Mouse (Mus musculus) limb, embryonic 14.5 days (tissue): Measurements from ENCODE around the gene Trio. TPM values are rescaled to one million over a fixed set of nuclear protein-coding genes. Genes with fewer than 3 reads are reported as not detected.

Experiments
- ATAC-seq: fragments of 200-750 bp; cut with Nextera tagmentation; 2 replicates; pipeline ENCODE4 v1.8.0; 2017; ENCODE audit warnings: low read depth, moderate number of reproducible peaks, moderate TSS enrichment; ENCODE audit not compliant: low FRiP score
- DNase-seq: peaks from one replicate; pipeline ENCODE4 v3.0.0-alpha.2; 2015; ENCODE audit warnings: low spot score
- H3K27ac ChIP-seq: fragments of 300-500 bp; sonication (generic); replicated peaks from 2 replicates; pipeline ENCODE4 v1.5.1; 2014; ENCODE audit warnings: low read depth, mild to moderate bottlenecking, low read length, moderate library complexity, mixed read lengths
- H3K27me3 ChIP-seq: fragments of 300-500 bp; sonication (generic); 2 replicates; pipeline ENCODE4 v1.6.1; 2014; ENCODE audit warnings: low read length, mixed read lengths; ENCODE audit not compliant: control insufficient read depth, insufficient read depth
- H3K36me3 ChIP-seq: fragments of 300-500 bp; sonication (generic); 2 replicates; pipeline ENCODE4 v1.6.1; 2014; ENCODE audit warnings: mild to moderate bottlenecking, low read length, moderate library complexity, mixed read lengths; ENCODE audit not compliant: control insufficient read depth, insufficient read depth
- H3K4me1 ChIP-seq: fragments of 300-500 bp; sonication (generic); 2 replicates; pipeline ENCODE4 v1.6.1; 2014; ENCODE audit warnings: antibody characterized with exemption, low read length, mixed read lengths; ENCODE audit not compliant: control insufficient read depth, insufficient read depth
- H3K4me2 ChIP-seq: fragments of 300-500 bp; sonication (generic); replicated peaks from 2 replicates; pipeline ENCODE4 v1.6.1; 2014; ENCODE audit warnings: low read depth, mild to moderate bottlenecking, low read length, moderate library complexity; ENCODE audit not compliant: severe bottlenecking
- H3K4me3 ChIP-seq: fragments of 300-500 bp; sonication (generic); replicated peaks from 2 replicates; pipeline ENCODE4 v1.5.1; 2014; ENCODE audit warnings: low read length
- H3K9ac ChIP-seq: fragments of 300-500 bp; sonication (generic); 2 replicates; pipeline ENCODE4 v1.6.1; 2014; ENCODE audit warnings: mild to moderate bottlenecking, low read depth, low read length, moderate library complexity; ENCODE audit not compliant: severe bottlenecking
- H3K9me3 ChIP-seq: fragments of 300-500 bp; sonication (generic); 2 replicates; pipeline ENCODE4 v1.6.1; 2016; ENCODE audit warnings: low read length; ENCODE audit not compliant: control insufficient read depth
- POLR2A ChIP-seq: fragments of 200-500 bp; IDR thresholded peaks from 2 replicates; pipeline ENCODE4 v1.8.0; 2012; ENCODE audit warnings: inconsistent platforms, mild to moderate bottlenecking, moderate library complexity, borderline replicate concordance; ENCODE audit not compliant: insufficient read depth, insufficient read length; ENCODE audit errors: extremely low read depth
- WGBS: fragments of 180-500 bp; shearing (Covaris S2); extraction: QIAGEN DNeasy Blood & Tissue Kit; methylation state at CpG from one replicate; pipeline ENCODE4 v1.1.7; 2014; 5-methylcytosine and 5-hydroxymethylcytosine counted together
- polyA plus RNA-seq, 2 experiments: library from polyadenylated mRNA; depleted of rRNA in 1 of 2; stranded (reverse) in 1 of 2; unstranded in 1 of 2; fragments of >200 nt; fragmentation: Nextera tagmentation in 1 of 2; extraction: Ambion mirVana in 1 of 2; gene quantifications; 2 replicates each; pipeline versions ENCODE4 v1.2.1 to v1.2.3; 2012 to 2014

The Trio gene
- polyA plus RNA-seq, 2 experiments: 78.7 to 230 TPM

DNA sequence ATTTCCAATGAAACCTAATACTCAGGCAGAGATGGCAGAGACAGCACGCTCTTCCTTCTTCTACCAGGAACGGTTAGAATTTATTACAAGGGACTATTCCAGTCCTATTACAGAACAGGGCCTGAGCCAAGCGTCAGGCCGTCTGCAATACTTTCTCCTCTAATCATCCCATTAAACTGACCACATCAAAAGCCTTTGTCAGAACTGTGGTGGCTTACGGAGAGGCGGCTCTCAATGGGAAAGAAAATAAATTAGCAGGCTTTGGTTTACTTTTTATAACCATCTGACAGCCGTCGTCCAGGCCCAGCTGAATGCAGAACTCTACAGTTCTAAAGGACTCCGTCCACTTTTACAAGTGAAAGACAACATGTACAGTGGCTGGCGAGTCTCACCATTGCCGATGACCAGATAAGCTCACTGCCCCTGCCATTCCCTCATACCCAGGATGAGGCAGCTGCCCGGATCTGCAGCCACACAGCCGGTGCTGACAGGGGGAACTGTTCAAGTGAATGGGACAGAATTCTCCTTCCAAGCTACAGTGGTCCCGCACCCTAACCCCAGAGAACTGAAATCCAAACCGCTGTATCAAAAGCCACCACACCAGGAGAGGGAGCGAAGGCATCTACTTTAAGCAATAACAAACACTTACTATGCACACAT, 121.2 kb downstream of the Trio start:
- H3K4me3 ChIP-seq: no peak overlapping the region
- no peak overlapping the region for H3K9ac ChIP-seq
- H3K36me3 ChIP-seq: peaks cover 42% of the 10 kb centered on the region
- no peak overlapping the region for H3K4me2 ChIP-seq
- WGBS: 48% methylated on average over 16 of the region's 16 CpGs
- DNase-seq (no peak), ATAC-seq (no peak)
- no peaks in the 10 kb centered on the region for H3K27me3 ChIP-seq
- no peaks in the 10 kb centered on the region for H3K9me3 ChIP-seq
- peaks cover 6% of the 10 kb centered on the region for H3K4me1 ChIP-seq
- H3K27ac ChIP-seq: no peak overlapping the region
- TF ChIP-seq POLR2A: no peak

DNA sequence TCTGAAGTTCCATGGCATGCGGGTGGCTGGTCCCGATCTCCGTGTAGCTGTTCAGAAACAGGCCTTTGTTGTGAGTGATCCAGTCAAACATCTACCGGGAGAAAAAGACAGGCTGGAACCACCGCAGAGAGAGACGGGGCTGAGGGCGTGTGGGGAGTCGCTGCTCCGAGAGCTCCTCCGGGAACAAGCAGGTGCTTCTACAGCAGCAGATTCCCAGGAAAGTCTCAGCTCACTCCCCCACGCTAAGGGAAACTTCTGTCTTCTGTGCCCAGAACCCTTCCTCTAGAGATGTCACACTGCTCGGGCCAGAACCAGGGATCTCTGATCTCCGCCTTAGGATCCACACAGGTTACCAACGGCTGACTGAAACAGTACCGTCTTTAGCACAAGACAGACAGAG, 124.4 kb downstream of the Trio start:
- Histone ChIP-seq H3K9me3 (no peaks in the 10 kb centered on the region), H3K36me3 (peaks cover 70% of the 10 kb centered on the region), H3K4me3 (no peak overlapping the region), H3K27me3 (no peaks in the 10 kb centered on the region), H3K4me1 (no peaks in the 10 kb centered on the region; the same call in 1 of the 2 replicates), H3K4me2 (no peak overlapping the region), H3K27ac (no peak overlapping the region), H3K9ac (no peak overlapping the region)
- no peak for TF ChIP-seq POLR2A
- ATAC-seq: no peak
- 94% methylated on average over 15 of the region's 15 CpGs for WGBS
- DNase-seq: no peak

DNA sequence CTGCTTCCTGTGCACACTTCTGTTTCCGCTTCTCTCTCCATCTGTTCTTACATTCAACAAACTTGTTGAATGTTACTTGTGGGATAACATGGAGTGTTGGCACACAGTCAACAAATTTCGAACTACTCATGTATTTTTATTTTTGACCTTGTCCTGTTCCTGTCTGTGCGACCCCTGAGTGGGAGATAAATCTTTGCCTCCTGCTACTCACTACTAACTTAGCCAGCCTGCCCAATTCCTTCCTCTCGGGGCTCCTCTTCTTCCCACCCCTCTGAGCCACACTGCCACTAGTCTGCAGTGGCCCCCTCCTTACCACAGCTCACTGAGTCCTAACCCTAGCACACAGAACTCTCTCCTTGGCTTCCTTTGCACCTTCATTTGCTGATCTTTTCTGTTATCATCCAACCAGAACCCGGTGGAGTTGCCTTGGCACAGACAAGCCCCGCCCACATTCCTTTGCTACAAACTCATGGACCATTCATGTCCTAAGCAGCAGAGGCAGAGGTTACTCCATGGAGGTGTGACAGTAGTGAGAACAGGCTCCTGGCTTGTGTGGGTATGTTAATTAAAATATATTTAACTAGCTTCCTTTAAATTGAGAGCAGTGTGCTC, 126.7 kb downstream of the Trio start:
- TF ChIP-seq POLR2A: no peak
- 83% methylated on average over 6 of the region's 6 CpGs for WGBS
- no peak overlapping the region for H3K4me2 ChIP-seq
- H3K9me3 ChIP-seq: no peaks in the 10 kb centered on the region
- no peak overlapping the region for H3K9ac ChIP-seq
- no peak overlapping the region for H3K27ac ChIP-seq
- peaks cover 76% of the 10 kb centered on the region for H3K36me3 ChIP-seq
- H3K4me1 ChIP-seq: no peaks in the 10 kb centered on the region
- ATAC-seq (no peak), DNase-seq (no peak)
- H3K4me3 ChIP-seq: no peak overlapping the region
- no peaks in the 10 kb centered on the region for H3K27me3 ChIP-seq

DNA sequence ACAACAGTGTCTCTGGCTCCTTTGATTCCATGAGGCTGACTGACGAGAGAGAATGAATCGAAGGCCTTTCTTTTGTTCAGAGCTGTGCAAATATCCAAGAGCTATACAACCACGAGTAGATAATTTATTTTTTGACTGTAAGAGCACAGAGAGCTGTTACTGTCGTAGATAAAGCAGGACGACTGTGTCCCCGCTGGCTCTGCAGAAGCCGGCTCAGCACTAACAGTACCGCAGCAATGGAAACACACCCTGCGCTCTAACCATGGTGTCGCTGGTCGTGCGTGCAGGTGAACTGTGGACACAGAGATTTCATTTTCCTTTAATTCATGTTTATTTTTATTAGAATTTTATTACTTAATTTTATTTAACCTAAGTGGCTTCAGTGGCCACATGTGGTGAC, 131.5 kb downstream of the Trio start:
- 88% methylated on average over 12 of the region's 12 CpGs for WGBS
- H3K4me1 ChIP-seq: no peaks in the 10 kb centered on the region
- no peak for TF ChIP-seq POLR2A
- DNase-seq: no peak
- no peaks in the 10 kb centered on the region for H3K9me3 ChIP-seq
- H3K4me2 ChIP-seq: no peak overlapping the region
- no peak for ATAC-seq
- peaks cover 73% of the 10 kb centered on the region for H3K36me3 ChIP-seq
- no peaks in the 10 kb centered on the region for H3K27me3 ChIP-seq
- no peak overlapping the region for H3K27ac ChIP-seq
- no peak overlapping the region for H3K4me3 ChIP-seq
- no peak overlapping the region for H3K9ac ChIP-seq

DNA sequence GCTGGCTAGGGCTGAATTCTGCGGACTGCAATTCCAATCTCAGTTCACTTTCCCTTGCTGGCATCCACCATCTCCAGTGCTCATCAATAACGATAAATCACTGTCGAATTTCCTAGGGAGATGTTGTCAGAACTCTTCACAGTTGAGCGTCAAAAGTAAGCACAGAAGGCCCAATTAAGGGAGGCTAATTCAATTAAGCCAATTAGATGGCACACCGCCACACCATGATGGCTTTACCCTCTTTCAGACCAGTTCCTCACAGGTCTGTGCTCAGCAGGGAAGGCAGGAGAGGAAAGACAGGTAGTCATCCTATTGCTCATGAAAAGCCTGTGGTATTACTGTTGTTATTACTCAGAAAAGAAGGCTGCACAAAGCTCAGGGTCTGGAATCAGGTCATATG, 133.6 kb downstream of the Trio start:
- Histone ChIP-seq H3K4me3 (no peak overlapping the region), H3K9me3 (no peaks in the 10 kb centered on the region), H3K9ac (no peak overlapping the region), H3K36me3 (peaks cover 74% of the 10 kb centered on the region), H3K27me3 (no peaks in the 10 kb centered on the region), H3K4me1 (no peaks in the 10 kb centered on the region), H3K4me2 (no peak overlapping the region), H3K27ac (no peak overlapping the region)
- WGBS: 58% methylated on average over 5 of the region's 5 CpGs
- DNase-seq (no peak), ATAC-seq (no peak)
- TF ChIP-seq POLR2A: no peak

DNA sequence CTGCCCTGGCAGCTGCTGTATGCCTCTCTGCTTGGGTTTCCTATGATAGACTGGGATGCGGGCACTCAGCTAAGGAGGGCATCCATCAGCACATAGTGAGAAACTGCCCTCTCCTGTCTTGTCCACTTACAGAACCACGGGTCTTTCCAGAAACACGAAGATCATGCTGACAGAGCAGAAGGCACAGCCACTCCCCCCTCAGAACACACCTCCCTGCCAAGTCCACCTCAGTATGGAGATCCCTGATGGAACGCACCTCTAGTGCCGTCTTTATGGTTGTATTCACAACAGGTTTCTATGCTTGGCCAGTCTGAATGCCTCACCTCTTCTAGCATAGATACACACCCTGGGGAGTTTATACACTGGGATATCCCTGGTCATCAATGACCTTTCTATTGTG, 135.0 kb downstream of the Trio start:
- H3K4me1 ChIP-seq: no peaks in the 10 kb centered on the region
- no peak for ATAC-seq
- H3K36me3 ChIP-seq: peaks cover 79% of the 10 kb centered on the region
- H3K27ac ChIP-seq: no peak overlapping the region
- H3K9me3 ChIP-seq: no peaks in the 10 kb centered on the region
- WGBS: 91% methylated on average over 5 of the region's 5 CpGs
- H3K9ac ChIP-seq: no peak overlapping the region
- no peaks in the 10 kb centered on the region for H3K27me3 ChIP-seq
- no peak for DNase-seq
- TF ChIP-seq POLR2A: no peak
- no peak overlapping the region for H3K4me2 ChIP-seq
- no peak overlapping the region for H3K4me3 ChIP-seq
